Mouse (Mus musculus): Measurements from ENCODE around the gene Smarcc1. TPM values are rescaled to one million over a fixed set of nuclear protein-coding genes. Genes with fewer than 3 reads are reported as not detected.
A peak's percentile ranks its signal among the peaks of the same experiment; 100 is the strongest.

Smarcc1 gene
- polyA plus RNA-seq, 1 experiment from 2014 or later: 138 TPM

DNA sequence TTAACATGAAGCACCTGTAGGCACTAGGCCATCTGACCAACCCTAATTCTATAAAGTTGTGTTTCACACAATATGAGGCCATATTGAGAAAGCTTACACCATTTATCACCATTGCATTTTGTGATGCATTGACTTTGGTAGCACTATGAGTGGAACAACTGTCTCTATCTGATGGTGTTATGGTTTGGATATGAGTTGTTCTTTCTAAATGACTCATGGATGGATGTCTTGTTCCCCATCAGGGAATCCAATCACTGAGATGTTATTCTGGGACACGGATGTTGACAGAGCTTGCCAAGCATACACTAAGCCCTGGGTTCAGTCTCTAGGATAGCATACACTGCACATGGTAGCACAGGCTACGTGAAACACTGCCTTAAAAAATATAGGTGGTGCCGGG is 154.8 kb downstream of the Smarcc1 start:
- H3K9ac ChIP-seq: no peak overlapping the region

DNA sequence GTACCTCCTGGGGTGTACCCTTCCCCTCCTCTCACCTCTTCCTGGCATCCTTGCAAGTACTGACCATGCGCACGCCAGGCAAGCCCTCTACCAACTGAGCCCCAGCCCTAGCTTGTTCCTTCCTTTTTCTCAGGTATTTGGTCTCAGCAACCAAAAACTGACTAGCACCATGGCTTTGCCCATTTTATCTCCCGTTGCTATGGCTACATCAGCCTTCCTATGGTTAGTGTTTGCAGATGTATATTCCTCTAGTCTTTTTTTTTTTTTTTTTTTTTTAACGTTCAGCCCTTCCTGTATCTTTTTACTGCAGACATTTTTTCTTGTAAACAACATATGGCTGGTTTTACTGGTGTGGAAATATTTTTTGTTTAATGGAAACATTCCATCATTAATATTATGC is 156.0 kb downstream of the Smarcc1 start:
- H3K4me3 ChIP-seq (replicated peaks): no peak overlapping the region
- no peak overlapping the region for H3K4me2 ChIP-seq
- no peak for ATAC-seq (replicated peaks; ENCODE audit: low FRiP score)
- 0 out of 2 replicates have a peak, but pooled peaks cover 2% of the 10 kb centered on the region for H3K4me1 ChIP-seq
- no peaks in the 10 kb centered on the region for H3K9me3 ChIP-seq (replicated peaks)
- WGBS: 83% methylated on average over 4 of the region's 4 CpGs
- H3K27me3 ChIP-seq: no peaks in the 10 kb centered on the region
- H3K9ac ChIP-seq: no peak overlapping the region
- H3K27ac ChIP-seq: no peak overlapping the region
- H3K36me3 ChIP-seq: no peaks in the 10 kb centered on the region

More for the DNA sequence above, 154.8 kb downstream of the Smarcc1 start:
- H3K9me3 ChIP-seq (replicated peaks): no peaks in the 10 kb centered on the region
- H3K4me2 ChIP-seq: no peak overlapping the region
- H3K27ac ChIP-seq: no peak overlapping the region
- no peak overlapping the region for H3K4me3 ChIP-seq (replicated peaks)
- no peak for ATAC-seq (replicated peaks; ENCODE audit: low FRiP score)
- H3K36me3 ChIP-seq: no peaks in the 10 kb centered on the region
- WGBS: 89% methylated on average over 3 of the region's 3 CpGs
- no peaks in the 10 kb centered on the region for H3K27me3 ChIP-seq
- 0 out of 2 replicates have a peak, but pooled peaks cover 2% of the 10 kb centered on the region for H3K4me1 ChIP-seq

DNA sequence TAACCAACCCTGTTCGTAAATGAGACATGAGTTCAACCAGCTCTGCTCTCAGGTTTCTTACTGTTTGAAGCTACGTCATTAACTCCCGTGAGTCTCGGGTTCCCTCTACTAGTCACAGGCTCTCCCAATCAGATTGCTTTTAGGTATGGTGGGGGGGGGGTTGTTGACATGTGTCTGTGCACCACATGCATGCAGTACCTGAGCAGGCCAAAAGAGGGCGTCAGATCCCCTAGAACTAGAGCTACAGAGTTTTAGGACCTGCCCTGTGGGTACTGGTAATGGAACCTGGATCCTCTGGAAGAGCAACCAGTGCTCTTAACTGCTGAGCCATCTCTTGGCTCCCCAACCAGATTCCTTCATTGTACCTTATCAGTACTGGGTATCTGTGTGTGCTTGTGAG is 158.4 kb downstream of the Smarcc1 start:
- Histone ChIP-seq H3K4me3 (replicated peaks) (no peak overlapping the region), H3K4me2 (no peak overlapping the region), H3K9me3 (replicated peaks) (no peaks in the 10 kb centered on the region), H3K27me3 (no peaks in the 10 kb centered on the region), H3K27ac (no peak overlapping the region), H3K36me3 (no peaks in the 10 kb centered on the region), H3K9ac (no peak overlapping the region), H3K4me1 (no peaks in the 10 kb centered on the region)
- ATAC-seq (replicated peaks; ENCODE audit: low FRiP score): no peak; the same call in 1 of the 2 replicates
- 47% methylated on average over 5 of the region's 5 CpGs for WGBS

DNA sequence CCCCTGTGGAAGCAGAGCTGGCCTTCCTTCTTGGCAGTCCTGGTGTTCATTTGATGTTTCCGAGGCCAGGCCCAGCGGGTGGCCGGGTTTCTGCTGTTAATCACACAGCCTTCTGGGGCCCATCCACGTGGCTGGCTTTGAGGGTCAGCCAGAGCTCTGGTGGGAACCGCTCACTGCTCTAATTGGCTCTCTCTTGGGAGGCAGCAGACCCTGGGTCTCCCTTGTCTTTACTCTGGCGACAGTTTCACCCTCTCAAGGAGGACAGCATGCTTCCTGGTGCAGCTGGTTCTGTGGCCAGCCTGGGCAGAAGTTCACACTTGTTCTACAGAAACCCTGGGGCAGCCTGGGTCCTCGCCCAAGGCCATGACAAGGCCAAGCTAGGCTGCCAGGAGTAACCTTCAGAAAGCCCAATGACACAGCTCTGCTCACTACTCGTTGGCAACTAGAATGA is 159.9 kb downstream of the Smarcc1 start:
- H3K4me2 ChIP-seq: no peak overlapping the region
- no peaks in the 10 kb centered on the region for H3K9me3 ChIP-seq (replicated peaks)
- H3K36me3 ChIP-seq: no peaks in the 10 kb centered on the region
- no peak overlapping the region for H3K9ac ChIP-seq
- no peak for ATAC-seq (replicated peaks; ENCODE audit: low FRiP score)
- no peaks in the 10 kb centered on the region for H3K4me1 ChIP-seq
- H3K27ac ChIP-seq: no peak overlapping the region
- no peaks in the 10 kb centered on the region for H3K27me3 ChIP-seq
- no peak overlapping the region for H3K4me3 ChIP-seq (replicated peaks)
- WGBS: 56% methylated on average over 8 of the region's 8 CpGs

GRCm38 (mm10) chr9:110284075-110284697 is 166.7 kb downstream of the Smarcc1 start:
- Histone ChIP-seq H3K9ac (no peak overlapping the region), H3K27me3 (no peaks in the 10 kb centered on the region), H3K9me3 (replicated peaks) (no peaks in the 10 kb centered on the region), H3K36me3 (no peaks in the 10 kb centered on the region), H3K4me1 (no peaks in the 10 kb centered on the region), H3K4me3 (replicated peaks) (no peak overlapping the region), H3K27ac (no peak overlapping the region), H3K4me2 (no peak overlapping the region)
- WGBS: 90% methylated on average over 10 of the region's 10 CpGs
- no peak for ATAC-seq (replicated peaks; ENCODE audit: low FRiP score)

- no peaks in the 10 kb centered on the region for H3K4me1 ChIP-seq
- H3K9me3 ChIP-seq (replicated peaks): no peaks in the 10 kb centered on the region
- H3K4me2 ChIP-seq: no peak overlapping the region
- no peak overlapping the region for H3K27ac ChIP-seq
- WGBS: 82% methylated on average over 7 of the region's 7 CpGs
- no peak for ATAC-seq (replicated peaks; ENCODE audit: low FRiP score)
- H3K36me3 ChIP-seq: no peaks in the 10 kb centered on the region
- H3K4me3 ChIP-seq (replicated peaks): no peak overlapping the region
- H3K9ac ChIP-seq: no peak overlapping the region
- H3K27me3 ChIP-seq: no peaks in the 10 kb centered on the region
Observed at GRCm38 (mm10) chr9:110287321-110287924, 169.9 kb downstream of the Smarcc1 start.

Small RNA genes lying within 50 kb of the gene (microRNA-seq; reads per million reads assigned to microRNA genes)
- 16.9 reads per million, percentile 36 among the genes with 10 or more reads in this experiment for gene Mir6236

Other genes with a start within 250 kb of the Smarcc1 start
- gene Cdc25a, start 242.1 kb upstream of the Smarcc1 start, polyA plus RNA-seq (2015; fragmentation: Nextera tagmentation; extraction: Ambion mirVana): 26.3 and 29.5 TPM in 2 replicates
- gene Map4, start 186.2 kb upstream of the Smarcc1 start, polyA plus RNA-seq (2015; fragmentation: Nextera tagmentation; extraction: Ambion mirVana): 56.2 and 62.0 TPM in 2 replicates
- 136 and 138 TPM in 2 replicates for gene Dhx30, start 122 bp downstream of the Smarcc1 start, polyA plus RNA-seq (2015; fragmentation: Nextera tagmentation; extraction: Ambion mirVana)
- gene Cspg5, start 126.1 kb downstream of the Smarcc1 start, polyA plus RNA-seq (2015; fragmentation: Nextera tagmentation; extraction: Ambion mirVana): 2.1 and 2.9 TPM in 2 replicates
- 28.8 and 29.9 TPM in 2 replicates for gene Elp6, start 187.5 kb downstream of the Smarcc1 start, polyA plus RNA-seq (2015; fragmentation: Nextera tagmentation; extraction: Ambion mirVana)
- 37.9 and 38.8 TPM in 2 replicates for gene Scap, start 215.6 kb downstream of the Smarcc1 start, polyA plus RNA-seq (2015; fragmentation: Nextera tagmentation; extraction: Ambion mirVana)

Measured in kidney, embryonic 15.5 days (tissue).